Mouse (Mus musculus) liver, embryonic 12.5 days (tissue): ENCODE measurements around the gene Gm10282. TPM values are rescaled to one million over a fixed set of nuclear protein-coding genes. Genes with fewer than 3 reads are reported as not detected.

ENCODE experiments used
- ATAC-seq: fragments of 200-750 bp; cut with Nextera tagmentation; 2 replicates; pipeline ENCODE4 v1.8.0; 2017; ENCODE audit warnings: moderate number of reproducible peaks, mild to moderate bottlenecking, moderate library complexity
- H3K27ac ChIP-seq: fragments of 300-500 bp; sonication (generic); 2 replicates; pipeline ENCODE4 v1.5.1; 2016; ENCODE audit warnings: mild to moderate bottlenecking
- H3K27me3 ChIP-seq: fragments of 300-500 bp; sonication (generic); replicated peaks from 2 replicates; pipeline ENCODE4 v1.6.1; 2016; ENCODE audit warnings: mild to moderate bottlenecking, moderate library complexity
- H3K36me3 ChIP-seq: fragments of 300-500 bp; sonication (generic); 2 replicates; pipeline ENCODE4 v1.6.1; 2016; ENCODE audit warnings: mild to moderate bottlenecking, moderate library complexity
- H3K4me1 ChIP-seq: fragments of 300-500 bp; sonication (generic); 2 replicates; pipeline ENCODE4 v1.6.1; 2016
- H3K4me2 ChIP-seq: fragments of 300-500 bp; sonication (generic); 2 replicates; pipeline ENCODE4 v1.6.1; 2016; ENCODE audit warnings: mild to moderate bottlenecking, moderate library complexity
- H3K4me3 ChIP-seq: fragments of 300-500 bp; sonication (generic); 2 replicates; pipeline ENCODE4 v1.5.1; 2016; ENCODE audit warnings: mild to moderate bottlenecking, moderate library complexity
- H3K9ac ChIP-seq: fragments of 300-500 bp; sonication (generic); 2 replicates; pipeline ENCODE4 v1.6.1; 2016; ENCODE audit warnings: mild to moderate bottlenecking, moderate library complexity
- H3K9me3 ChIP-seq: fragments of 300-500 bp; sonication (generic); replicated peaks from 2 replicates; pipeline ENCODE4 v1.6.1; 2016; ENCODE audit warnings: mild to moderate bottlenecking, moderate library complexity
- WGBS: fragments of 180-500 bp; shearing (Covaris S2); methylation state at CpG from one replicate; pipeline ENCODE4 v1.1.7; 2016; ENCODE audit not compliant: insufficient replicate concordance; 5-methylcytosine and 5-hydroxymethylcytosine counted together
- polyA plus RNA-seq: library from polyadenylated mRNA; unstranded; fragments of >200 nt; fragmentation: Nextera tagmentation; extraction: Ambion mirVana; gene quantifications from 2 replicates; pipeline ENCODE4 v1.2.1, GENCODE M21; 2016

The Gm10282 gene
- 10.1 and 10.3 TPM in 2 replicates for polyA plus RNA-seq

DNA sequence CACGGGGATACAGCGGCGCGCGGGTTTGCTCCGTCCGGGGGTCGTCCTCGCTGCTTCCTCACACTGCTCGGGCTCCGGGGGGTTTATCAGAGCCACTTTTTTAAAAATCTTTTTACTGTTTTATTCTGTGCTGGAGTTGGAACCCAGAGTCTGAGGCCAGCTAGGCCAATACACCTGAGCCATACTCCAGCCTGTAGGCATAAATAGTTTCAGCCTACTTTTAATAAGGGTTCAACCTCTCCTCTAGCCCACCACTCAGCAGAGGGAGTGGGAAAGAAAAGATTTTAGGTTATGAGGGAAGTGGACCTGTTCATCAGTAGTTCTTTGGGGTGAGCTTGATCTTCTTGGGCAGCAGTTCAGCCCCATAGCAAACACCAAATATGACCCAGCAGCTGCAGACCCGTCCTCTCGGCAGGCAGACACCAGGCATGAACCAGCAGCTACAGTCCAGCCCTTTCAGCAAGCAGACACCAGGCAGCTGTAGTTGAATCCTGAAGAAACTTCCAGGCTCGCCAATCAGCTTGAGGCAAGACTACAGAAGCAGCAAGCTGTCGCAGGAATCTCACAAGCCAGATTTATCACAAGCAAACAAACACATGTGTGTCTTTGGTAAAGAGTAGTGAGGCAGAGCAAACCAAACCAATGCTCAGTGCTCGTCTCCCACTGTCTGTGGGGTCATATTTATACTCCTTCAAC is at the start of gene Gm10282:
Gene Gm10282 (minus strand): TSS at position 51 of the 696 bp plus-strand sequence.
- no peak for ATAC-seq
- no peaks in the 10 kb centered on the region for H3K36me3 ChIP-seq
- H3K9me3 ChIP-seq: no peaks in the 10 kb centered on the region
- 0 out of 2 replicates have a peak, but pooled peaks cover 3% of the 10 kb centered on the region for H3K4me1 ChIP-seq
- H3K9ac ChIP-seq: no peak within 1 kb of the TSS
- no peak within 1 kb of the TSS for H3K27ac ChIP-seq
- H3K4me3 ChIP-seq: no peak within 1 kb of the TSS
- peaks cover 7% of the 10 kb centered on the region for H3K27me3 ChIP-seq
- no peak within 1 kb of the TSS for H3K4me2 ChIP-seq
- 58% methylated on average over 16 of the region's 16 CpGs for WGBS

DNA sequence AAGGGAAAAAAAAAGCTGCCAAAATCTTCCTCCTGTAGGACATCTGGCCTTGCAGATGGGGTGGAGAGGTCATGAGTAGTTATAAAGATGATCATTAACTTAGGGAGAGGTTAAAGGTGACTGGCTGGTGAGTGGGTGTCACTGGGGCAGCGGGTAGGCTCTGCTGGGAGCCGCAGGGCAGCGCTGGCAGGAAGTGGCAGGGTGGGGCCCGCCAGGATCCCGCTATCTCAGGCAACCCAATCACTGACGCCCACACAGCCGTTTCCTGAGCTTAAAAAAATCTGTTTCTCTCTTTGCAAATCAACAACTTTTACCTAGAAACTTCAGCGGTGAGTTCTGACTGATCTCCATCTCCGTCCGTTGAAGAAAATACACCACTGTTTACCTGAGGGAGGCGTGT is 49.2 kb upstream of the Gm10282 start:
- no peak overlapping the region for H3K9ac ChIP-seq
- H3K4me2 ChIP-seq: 0 out of 2 replicates have a peak overlapping the region, but pooled peaks have one; percentile 6
- H3K9me3 ChIP-seq: no peaks in the 10 kb centered on the region
- ATAC-seq: 0 out of 2 replicates have a peak, but pooled peaks have one; percentile 19
- peak overlapping the region; percentile 32; the same call in 1 of the 2 replicates for H3K27ac ChIP-seq
- 0 out of 2 replicates have a peak, but pooled peaks cover 6% of the 10 kb centered on the region for H3K27me3 ChIP-seq
- H3K36me3 ChIP-seq: peaks cover 31% of the 10 kb centered on the region
- H3K4me1 ChIP-seq: peaks cover 54% of the 10 kb centered on the region
- WGBS: 10% methylated on average over 11 of the region's 11 CpGs
- H3K4me3 ChIP-seq: no peak overlapping the region

GRCm38 (mm10) chr8:72353700-72354045 is 48.6 kb upstream of the Gm10282 start:
- 66% methylated on average over 7 of the region's 7 CpGs for WGBS
- no peak overlapping the region for H3K4me2 ChIP-seq

GRCm38 (mm10) chr8:72352951-72353699 is 48.1 kb upstream of the Gm10282 start:
- peaks cover 55% of the 10 kb centered on the region for H3K4me1 ChIP-seq
- 0 out of 2 replicates have a peak, but pooled peaks cover 6% of the 10 kb centered on the region for H3K27me3 ChIP-seq
- ATAC-seq: peak; percentile 42; the same call in 1 of the 2 replicates
- peaks cover 26% of the 10 kb centered on the region for H3K36me3 ChIP-seq
- H3K4me3 ChIP-seq: no peak overlapping the region
- H3K4me2 ChIP-seq: no peak overlapping the region
- no peak overlapping the region for H3K9ac ChIP-seq
- H3K9me3 ChIP-seq: no peaks in the 10 kb centered on the region
- peak overlapping the region; percentile 52 for H3K27ac ChIP-seq
- WGBS: 66% methylated on average over 8 of the region's 8 CpGs

More at GRCm38 (mm10) chr8:72353700-72354045, 48.6 kb upstream of the Gm10282 start:
- Histone ChIP-seq H3K36me3 (peaks cover 30% of the 10 kb centered on the region), H3K9me3 (no peaks in the 10 kb centered on the region), H3K4me1 (peaks cover 54% of the 10 kb centered on the region), H3K4me3 (no peak overlapping the region), H3K27ac (peak overlapping the region; percentile 52), H3K9ac (no peak overlapping the region), H3K27me3 (0 out of 2 replicates have a peak, but pooled peaks cover 6% of the 10 kb centered on the region)
- no peak for ATAC-seq

DNA sequence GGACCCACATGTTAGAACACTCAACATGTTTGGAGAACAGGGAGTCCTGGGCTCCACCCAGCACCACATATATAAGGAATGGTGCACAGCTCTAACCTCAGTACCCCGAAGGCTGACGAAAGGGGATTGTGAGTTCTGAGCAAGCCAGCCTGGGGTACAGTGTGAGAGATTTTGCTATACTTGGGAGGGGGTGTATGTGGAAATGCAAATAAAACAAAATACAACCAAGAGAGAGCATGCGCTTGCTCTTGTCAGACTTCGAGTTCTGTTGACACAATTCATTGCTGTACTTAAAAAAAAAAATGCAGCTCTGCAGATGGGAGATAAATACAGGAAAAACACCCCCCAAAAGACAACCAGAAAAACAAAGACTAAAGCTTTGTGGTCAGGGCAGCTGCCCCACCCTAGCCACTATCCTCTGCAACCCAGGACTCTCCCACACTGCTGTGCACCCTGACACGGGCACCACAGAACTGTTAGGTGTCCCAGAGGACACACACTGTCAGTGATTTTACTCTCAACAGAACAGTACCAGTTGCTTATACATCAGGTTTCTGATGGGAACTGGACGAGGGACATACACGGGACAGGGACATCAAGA is 46.4 kb upstream of the Gm10282 start:
- 60% methylated on average over 7 of the region's 7 CpGs for WGBS
- Histone ChIP-seq H3K4me3 (no peak overlapping the region), H3K4me2 (no peak overlapping the region), H3K9me3 (no peaks in the 10 kb centered on the region), H3K27me3 (0 out of 2 replicates have a peak, but pooled peaks cover 6% of the 10 kb centered on the region), H3K4me1 (peaks cover 62% of the 10 kb centered on the region), H3K9ac (no peak overlapping the region), H3K27ac (no peak overlapping the region), H3K36me3 (peaks cover 17% of the 10 kb centered on the region)
- ATAC-seq: no peak

DNA sequence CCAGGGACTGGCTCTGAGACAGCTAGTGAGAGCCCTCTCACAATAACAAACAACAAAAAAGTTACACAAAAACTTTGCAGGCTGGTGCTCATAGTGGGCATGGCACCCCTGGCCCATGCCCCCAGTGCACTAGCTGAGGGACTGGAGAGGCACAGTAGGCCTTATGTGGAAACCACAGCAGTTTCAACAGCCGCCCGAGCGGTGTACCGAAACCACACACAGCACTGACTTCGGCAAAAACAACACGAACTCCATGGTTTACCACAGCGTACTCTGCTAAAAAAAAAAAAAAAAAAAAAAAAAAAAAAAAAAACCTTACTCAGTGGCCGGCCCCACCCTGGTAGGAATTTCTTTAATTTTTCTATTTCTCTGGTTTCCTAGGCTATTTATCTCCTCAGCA is 45.7 kb upstream of the Gm10282 start:
- no peaks in the 10 kb centered on the region for H3K9me3 ChIP-seq
- no peak overlapping the region for H3K4me2 ChIP-seq
- H3K9ac ChIP-seq: no peak overlapping the region
- H3K27ac ChIP-seq: no peak overlapping the region
- H3K4me3 ChIP-seq: no peak overlapping the region
- no peak for ATAC-seq
- 0 out of 2 replicates have a peak, but pooled peaks cover 6% of the 10 kb centered on the region for H3K27me3 ChIP-seq
- H3K36me3 ChIP-seq: peaks cover 12% of the 10 kb centered on the region
- H3K4me1 ChIP-seq: peaks cover 56% of the 10 kb centered on the region
- 43% methylated on average over 8 of the region's 8 CpGs for WGBS

GRCm38 (mm10) chr8:72349838-72350237 is 44.8 kb upstream of the Gm10282 start:
- Histone ChIP-seq H3K36me3 (peaks cover 16% of the 10 kb centered on the region), H3K27me3 (0 out of 2 replicates have a peak, but pooled peaks cover 6% of the 10 kb centered on the region), H3K27ac (no peak overlapping the region), H3K9me3 (no peaks in the 10 kb centered on the region), H3K4me1 (peaks cover 47% of the 10 kb centered on the region), H3K4me3 (no peak overlapping the region), H3K9ac (no peak overlapping the region), H3K4me2 (no peak overlapping the region)
- ATAC-seq: no peak
- 77% methylated on average over 9 of the region's 9 CpGs for WGBS

DNA sequence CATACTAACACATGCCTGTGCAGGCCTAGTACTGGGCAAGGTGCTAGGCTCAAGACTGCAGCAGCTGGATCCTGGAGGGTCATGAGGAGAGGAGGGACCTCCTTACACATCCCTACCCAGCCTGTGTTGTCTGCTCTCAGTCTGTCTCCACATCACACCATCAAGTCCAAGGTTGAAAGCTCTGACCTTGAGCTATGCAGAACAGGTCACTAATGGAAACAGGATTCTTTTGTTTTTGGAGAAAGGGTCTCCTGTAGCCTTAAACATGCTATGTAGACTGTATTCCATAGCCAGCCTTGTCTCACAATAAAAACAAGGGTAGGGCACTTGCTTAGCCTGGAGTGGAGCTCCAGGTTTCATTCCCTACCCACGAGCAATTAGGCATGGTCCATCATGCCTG is 43.9 kb upstream of the Gm10282 start:
- ATAC-seq: no peak
- H3K27ac ChIP-seq: no peak overlapping the region
- WGBS: 79% methylated on average over 1 of the region's 1 CpGs
- H3K4me1 ChIP-seq: peaks cover 38% of the 10 kb centered on the region
- peaks cover 16% of the 10 kb centered on the region for H3K36me3 ChIP-seq
- no peak overlapping the region for H3K9ac ChIP-seq
- H3K4me3 ChIP-seq: no peak overlapping the region
- H3K9me3 ChIP-seq: no peaks in the 10 kb centered on the region
- H3K27me3 ChIP-seq: 0 out of 2 replicates have a peak, but pooled peaks cover 6% of the 10 kb centered on the region
- H3K4me2 ChIP-seq: no peak overlapping the region

GRCm38 (mm10) chr8:72348114-72348513 is 43.1 kb upstream of the Gm10282 start:
- no peak overlapping the region for H3K9ac ChIP-seq
- H3K4me3 ChIP-seq: no peak overlapping the region
- no peak for ATAC-seq
- no peaks in the 10 kb centered on the region for H3K9me3 ChIP-seq
- 73% methylated on average over 2 of the region's 2 CpGs for WGBS
- 0 out of 2 replicates have a peak, but pooled peaks cover 4% of the 10 kb centered on the region for H3K27me3 ChIP-seq
- H3K4me1 ChIP-seq: peaks cover 30% of the 10 kb centered on the region
- H3K4me2 ChIP-seq: no peak overlapping the region
- H3K36me3 ChIP-seq: peaks cover 23% of the 10 kb centered on the region
- no peak overlapping the region for H3K27ac ChIP-seq

GRCm38 (mm10) chr8:72347553-72347952 is 42.5 kb upstream of the Gm10282 start:
- 57% methylated on average over 1 of the region's 1 CpGs for WGBS
- H3K9me3 ChIP-seq: no peaks in the 10 kb centered on the region
- no peak for ATAC-seq
- no peak overlapping the region for H3K4me2 ChIP-seq
- peaks cover 24% of the 10 kb centered on the region for H3K4me1 ChIP-seq
- peaks cover 25% of the 10 kb centered on the region for H3K36me3 ChIP-seq
- H3K9ac ChIP-seq: no peak overlapping the region
- no peak overlapping the region for H3K4me3 ChIP-seq
- H3K27ac ChIP-seq: no peak overlapping the region
- H3K27me3 ChIP-seq: no peaks in the 10 kb centered on the region

DNA sequence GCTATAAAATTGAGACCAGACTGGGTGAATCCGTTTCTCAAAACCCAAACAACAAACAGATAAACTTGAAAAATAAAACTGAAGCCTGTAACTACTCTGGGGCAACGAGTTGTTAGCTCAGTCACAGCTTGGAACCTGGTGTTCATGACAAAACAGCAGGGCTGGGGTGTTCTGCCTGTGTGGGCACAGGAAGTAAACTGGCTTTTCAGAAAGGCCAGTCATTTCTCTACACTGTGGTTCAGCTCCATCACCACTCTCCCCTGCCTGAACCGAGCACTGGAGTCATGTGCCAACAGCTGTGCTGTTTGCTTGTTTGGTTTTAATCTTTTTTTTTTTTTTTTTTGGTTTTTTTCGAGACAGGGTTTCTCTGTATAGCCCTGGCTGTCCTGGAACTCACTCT is 38.7 kb upstream of the Gm10282 start:
- 75% methylated on average over 3 of the region's 4 CpGs for WGBS
- peaks cover 8% of the 10 kb centered on the region; the same call in 1 of the 2 replicates for H3K4me1 ChIP-seq
- H3K4me3 ChIP-seq: no peak overlapping the region
- H3K27ac ChIP-seq: no peak overlapping the region
- H3K36me3 ChIP-seq: peaks cover 57% of the 10 kb centered on the region
- no peak overlapping the region for H3K4me2 ChIP-seq
- ATAC-seq: no peak
- H3K9me3 ChIP-seq: no peaks in the 10 kb centered on the region
- H3K9ac ChIP-seq: no peak overlapping the region
- no peaks in the 10 kb centered on the region for H3K27me3 ChIP-seq
